Mouse (Mus musculus): ENCODE measurements around the gene Notch2.

Notch2 gene

GRCm38 (mm10) chr3:97993920-97994545 is 19.3 kb upstream of the Notch2 start:
- no peak for DNase-seq (ENCODE audit: low read depth, low spot score)

GRCm38 (mm10) chr3:97994818-97995217 is 18.5 kb upstream of the Notch2 start:
- DNase-seq (ENCODE audit: low read depth, low spot score) = no peak

- DNase-seq (ENCODE audit: low read depth, low spot score) = no peak
Measured at GRCm38 (mm10) chr3:97998349-97998748, 15.0 kb upstream of the Notch2 start.

- DNase-seq (ENCODE audit: low read depth, low spot score) = no peak
Measured at GRCm38 (mm10) chr3:98003558-98003957, 9.8 kb upstream of the Notch2 start.

GRCm38 (mm10) chr3:98004231-98004630 is 9.1 kb upstream of the Notch2 start:
- DNase-seq (ENCODE audit: low read depth, low spot score) = no peak

GRCm38 (mm10) chr3:98005306-98005705 is 8.0 kb upstream of the Notch2 start:
- no peak for DNase-seq (ENCODE audit: low read depth, low spot score)

- no peak for DNase-seq (ENCODE audit: low read depth, low spot score)
Measured at GRCm38 (mm10) chr3:98006046-98006691, 7.2 kb upstream of the Notch2 start.

- DNase-seq (ENCODE audit: low read depth, low spot score) = no peak
Measured at GRCm38 (mm10) chr3:98006973-98007372, 6.4 kb upstream of the Notch2 start.

- DNase-seq (ENCODE audit: low read depth, low spot score) = no peak
Measured at GRCm38 (mm10) chr3:98008143-98008542, 5.2 kb upstream of the Notch2 start.

GRCm38 (mm10) chr3:98009190-98009840 is 4.0 kb upstream of the Notch2 start:
- DNase-seq (ENCODE audit: low read depth, low spot score) = no peak

- no peak for DNase-seq (ENCODE audit: low read depth, low spot score)
Measured at GRCm38 (mm10) chr3:98013086-98013400, 284 bp upstream of the Notch2 start.

GRCm38 (mm10) chr3:98015205-98016171 is 2.2 kb downstream of the Notch2 start:
- DNase-seq (ENCODE audit: low read depth, low spot score) = no peak

- DNase-seq (ENCODE audit: low read depth, low spot score) = no peak
Measured at GRCm38 (mm10) chr3:98016901-98017591, 3.7 kb downstream of the Notch2 start.

- DNase-seq (ENCODE audit: low read depth, low spot score) = no peak
Measured at GRCm38 (mm10) chr3:98018187-98018586, 4.9 kb downstream of the Notch2 start.

GRCm38 (mm10) chr3:98020431-98021229 is 7.3 kb downstream of the Notch2 start:
- no peak for DNase-seq (ENCODE audit: low read depth, low spot score)

- DNase-seq (ENCODE audit: low read depth, low spot score) = no peak
Measured at GRCm38 (mm10) chr3:98024288-98024848, 11.0 kb downstream of the Notch2 start.

- DNase-seq (ENCODE audit: low read depth, low spot score) = no peak
Measured at GRCm38 (mm10) chr3:98025521-98025920, 12.2 kb downstream of the Notch2 start.

- no peak for DNase-seq (ENCODE audit: low read depth, low spot score)
Measured at GRCm38 (mm10) chr3:98025921-98026880, 12.9 kb downstream of the Notch2 start.

- DNase-seq (ENCODE audit: low read depth, low spot score) = peak; percentile 68
Measured at GRCm38 (mm10) chr3:98027371-98027774, 14.0 kb downstream of the Notch2 start.
